11 mouse cellular contexts compared by ENCODE assay signal in the genomic region with DNA sequence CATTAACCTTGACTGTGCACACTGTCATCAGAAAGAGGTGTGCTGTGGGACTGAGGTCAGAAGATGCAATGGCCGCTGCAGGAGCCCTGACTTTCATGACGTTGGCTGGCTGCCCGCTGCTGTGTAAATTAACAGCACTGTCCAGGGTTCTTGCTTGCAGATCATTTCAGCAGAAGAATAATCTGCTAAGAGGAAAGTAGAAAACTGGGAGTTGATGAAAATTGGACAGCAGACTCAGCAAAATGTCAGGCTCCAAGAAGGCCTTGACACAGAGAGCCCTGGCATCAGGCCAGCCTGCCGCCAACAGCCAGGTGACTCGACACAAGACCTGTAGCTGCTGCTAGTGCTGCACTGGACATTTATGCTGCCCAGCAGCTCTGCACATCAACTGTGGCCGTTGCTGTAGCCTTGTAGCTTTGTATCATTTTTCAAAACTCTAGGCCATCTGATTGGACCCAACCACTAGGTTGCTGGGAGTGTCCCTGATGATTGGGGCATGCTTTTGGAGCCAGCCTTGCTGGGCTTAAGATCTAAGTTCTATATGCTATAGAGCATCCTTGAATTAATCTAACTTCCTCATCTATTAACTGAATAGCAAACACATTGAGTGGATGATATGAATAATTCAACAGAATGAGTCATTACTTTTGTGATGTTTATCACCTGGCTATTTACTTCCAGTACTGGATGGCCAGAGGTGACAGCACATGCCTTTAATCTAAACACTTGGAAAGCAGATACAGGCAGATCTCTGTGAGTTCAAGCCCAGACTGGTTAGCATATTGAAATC. TPM values are rescaled to one million over a fixed set of nuclear protein-coding genes. Genes with fewer than 3 reads are reported as not detected.
A peak's percentile ranks its signal among the peaks of the same experiment; 100 is the strongest.
DNase-seq lines count a peak whose midpoint lies in the region; ATAC-seq and TF ChIP-seq lines count a peak whose summit lies in the region.
"Had no signal": no experiment of that assay in that cellular context is flagged by ENCODE, and none has a peak within 500 bp of the region (broad histone marks: within the 10 kb centered on the region; RNA-seq: fewer than 3 reads in every experiment).

No protein-coding gene starts in this region.

- 40% methylated on average over 6 of the region's 6 CpGs for WGBS in intestine, embryonic 14.5 days
- WGBS in intestine, postnatal 0 days: 56% methylated on average over 6 of the region's 6 CpGs
- WGBS in liver, postnatal 0 days (ENCODE audit: insufficient replicate concordance): 58% methylated on average over 6 of the region's 6 CpGs

- H3K9me3 ChIP-seq in intestine, embryonic 14.5 days (ENCODE audit: control insufficient read depth, low read length): no peaks in the 10 kb centered on the region
- H3K9me3 ChIP-seq in intestine, postnatal 0 days (ENCODE audit: control insufficient read depth): no peaks in the 10 kb centered on the region
- H3K9me3 ChIP-seq in liver, postnatal 0 days (ENCODE audit: low read length): no peaks in the 10 kb centered on the region
- H3K9me3 ChIP-seq: liver, embryonic 13.5 days; neural tube, embryonic 13.5 days had no signal

- H3K4me3 ChIP-seq in intestine, embryonic 14.5 days (ENCODE audit: low read depth, low read length): no peak overlapping the region
- no peak overlapping the region for H3K4me3 ChIP-seq in intestine, postnatal 0 days (ENCODE audit: low read depth, low read length)
- no peak overlapping the region for H3K4me3 ChIP-seq in liver, postnatal 0 days (ENCODE audit: low read depth, low read length)
- H3K4me3 ChIP-seq: liver, embryonic 13.5 days; neural tube, embryonic 13.5 days had no signal

- peak overlapping the region; percentile 45; the same call in 1 of the 2 replicates for H3K27ac ChIP-seq in intestine, embryonic 14.5 days (ENCODE audit: low read depth)
- H3K27ac ChIP-seq in intestine, postnatal 0 days (ENCODE audit: low read depth, low read length): no peak overlapping the region
- H3K27ac ChIP-seq in liver, postnatal 0 days (ENCODE audit: low read depth): no peak overlapping the region
- H3K27ac ChIP-seq: liver, embryonic 13.5 days; neural tube, embryonic 13.5 days had no signal

- ATAC-seq in intestine, embryonic 14.5 days (replicated peaks; ENCODE audit: low FRiP score, low TSS enrichment, low read depth): no peak
- no peak for ATAC-seq in intestine, postnatal 0 days
- no peak for ATAC-seq in liver, postnatal 0 days

- no peak overlapping the region for H3K4me2 ChIP-seq in intestine, embryonic 14.5 days (ENCODE audit: low read length)
- no peak overlapping the region for H3K4me2 ChIP-seq in intestine, postnatal 0 days (replicated peaks; ENCODE audit: low read depth)
- no peak overlapping the region for H3K4me2 ChIP-seq in liver, postnatal 0 days (ENCODE audit: low read depth, low read length)
- H3K4me2 ChIP-seq: liver, embryonic 13.5 days; neural tube, embryonic 13.5 days had no signal

- no peaks in the 10 kb centered on the region for H3K27me3 ChIP-seq in intestine, embryonic 14.5 days (replicated peaks; ENCODE audit: control insufficient read depth, insufficient read depth, low read length)
- H3K27me3 ChIP-seq in intestine, postnatal 0 days (replicated peaks; ENCODE audit: control insufficient read depth, insufficient read depth, low read length): no peaks in the 10 kb centered on the region
- no peaks in the 10 kb centered on the region for H3K27me3 ChIP-seq in liver, postnatal 0 days (ENCODE audit: insufficient read depth, low read length)
- H3K27me3 ChIP-seq: liver, embryonic 13.5 days; neural tube, embryonic 13.5 days had no signal

- TF ChIP-seq CTCF in intestine, postnatal 0 days (IDR thresholded peaks at IDR 0.05; ENCODE audit: low read depth): no peak
- no peak for TF ChIP-seq CTCF in liver, postnatal 0 days (IDR thresholded peaks at IDR 0.05; ENCODE audit: low read depth)

- H3K36me3 ChIP-seq in intestine, embryonic 14.5 days (ENCODE audit: control insufficient read depth, insufficient read depth, low read length): no peaks in the 10 kb centered on the region
- no peaks in the 10 kb centered on the region for H3K36me3 ChIP-seq in intestine, postnatal 0 days (ENCODE audit: control insufficient read depth, insufficient read depth)
- no peaks in the 10 kb centered on the region for H3K36me3 ChIP-seq in liver, postnatal 0 days (replicated peaks; ENCODE audit: insufficient read depth, low read length)
- H3K36me3 ChIP-seq: liver, embryonic 13.5 days; neural tube, embryonic 13.5 days had no signal

- H3K4me1 ChIP-seq in intestine, embryonic 14.5 days (replicated peaks; ENCODE audit: control insufficient read depth, insufficient read depth, low read length): peaks cover 20% of the 10 kb centered on the region
- no peaks in the 10 kb centered on the region for H3K4me1 ChIP-seq in intestine, postnatal 0 days (replicated peaks; ENCODE audit: control insufficient read depth, insufficient read depth, low read length)
- peaks cover 6% of the 10 kb centered on the region for H3K4me1 ChIP-seq in liver, postnatal 0 days (ENCODE audit: insufficient read depth)
- H3K4me1 ChIP-seq: neural tube, embryonic 13.5 days had no signal

- no peak for DNase-seq in intestine, embryonic 14.5 days (ENCODE audit: low spot score)
- DNase-seq in CD4-positive, CD25-positive, alpha-beta regulatory T cell, adult 2 months (ENCODE audit: low read depth, low spot score): peak; percentile 11
- DNase-seq in adrenal gland, postnatal 4 days (ENCODE audit: low spot score in 2 of 2): peak; percentile 18 to 31
- peak; percentile 36 for DNase-seq in liver, postnatal 0 days
- DNase-seq in right cerebral cortex, postnatal 36 days (ENCODE audit: low spot score in 2 of 2): no peak
- DNase-seq in cerebellum, adult 11-12 months: no peak
- no peak for DNase-seq in embryo, embryonic 10 days (ENCODE audit: low spot score)
- DNase-seq: heart, adult 11 months; liver, embryonic 13.5 days had no signal

- TF ChIP-seq EP300 in liver, postnatal 0 days (IDR thresholded peaks at IDR 0.05; ENCODE audit: low read depth): no peak

- no peak overlapping the region for H3K9ac ChIP-seq in intestine, embryonic 14.5 days (ENCODE audit: low read length)
- H3K9ac ChIP-seq in intestine, postnatal 0 days (ENCODE audit: low read depth, low read length): no peak overlapping the region
- H3K9ac ChIP-seq in liver, postnatal 0 days (replicated peaks): no peak overlapping the region
- H3K9ac ChIP-seq: liver, embryonic 13.5 days; neural tube, embryonic 13.5 days had no signal

RNA-seq across cellular contexts. Expression of a gene that starts 12.5 kb away (rescaled TPM):
- polyA plus RNA-seq in intestine, embryonic 14.5 days (2014; fragmentation: Nextera tagmentation; extraction: Ambion mirVana): 23.8 and 24.8 TPM in 2 replicates
- 2.9 and 4.8 TPM in 2 replicates for polyA plus RNA-seq in intestine, postnatal 0 days (2015; fragmentation: Nextera tagmentation; extraction: Ambion mirVana)
- total RNA-seq in adrenal gland, postnatal 4 days (2021): 10 to 100 TPM; 21.8 to 24.8 TPM
- 0.57 and 0.79 TPM in 2 replicates for polyA plus RNA-seq in liver, postnatal 0 days (2015; fragmentation: Nextera tagmentation; extraction: Ambion mirVana)

Comparison
In these comparisons a context has a peak if more than half of its experiments do, and no peak if none do; other contexts are left out.
1. DNase-seq: peak in CD4-positive, CD25-positive, alpha-beta regulatory T cell, adult 2 months (single experiment), adrenal gland, postnatal 4 days (2 of 2) and liver, postnatal 0 days (single experiment); none in intestine, embryonic 14.5 days (single experiment), right cerebral cortex, postnatal 36 days (0 of 2), cerebellum, adult 11-12 months (single experiment) and embryo, embryonic 10 days (single experiment).